Mouse (Mus musculus) hindlimb bud, embryonic 11.5 days (tissue): ENCODE results near the gene Prss45.
"Not testable (repeated sequence)": the region's sequence is repeated elsewhere in the genome, so short reads cannot be mapped to it uniquely, and the experiment has no call there.

Experiments used
- DNase-seq: peaks from one replicate; pipeline ENCODE4 v3.0.0-alpha.2; 2012; ENCODE audit warnings: low read depth, low spot score; ENCODE audit errors: extremely low spot score

Gene Prss45

GRCm38 (mm10) chr9:110834411-110834810, at the start of gene Prss45:
Gene Prss45, plus strand, starts transcription at chr9:110834588.
- no peak for DNase-seq

DNA sequence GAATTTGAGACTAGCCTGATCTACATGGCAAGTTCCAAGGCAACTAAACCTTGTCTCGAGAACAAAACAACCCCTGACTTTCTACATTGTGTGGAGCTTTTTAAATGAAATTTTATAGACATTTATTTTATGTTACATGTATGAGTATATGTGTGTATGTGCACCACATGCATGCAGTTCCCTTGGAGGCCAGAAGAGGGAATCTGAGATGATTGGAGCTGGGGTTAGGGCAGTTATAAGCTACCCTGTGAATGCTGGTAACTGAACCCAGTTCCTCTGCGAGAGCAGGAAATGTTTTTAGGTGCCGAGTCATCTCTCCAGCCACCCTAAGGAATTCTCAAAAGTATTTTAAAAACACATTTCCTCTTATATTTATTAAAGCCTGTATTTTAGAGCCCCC, 46.2 kb upstream of the Prss45 start:
- DNase-seq, result no peak

DNA sequence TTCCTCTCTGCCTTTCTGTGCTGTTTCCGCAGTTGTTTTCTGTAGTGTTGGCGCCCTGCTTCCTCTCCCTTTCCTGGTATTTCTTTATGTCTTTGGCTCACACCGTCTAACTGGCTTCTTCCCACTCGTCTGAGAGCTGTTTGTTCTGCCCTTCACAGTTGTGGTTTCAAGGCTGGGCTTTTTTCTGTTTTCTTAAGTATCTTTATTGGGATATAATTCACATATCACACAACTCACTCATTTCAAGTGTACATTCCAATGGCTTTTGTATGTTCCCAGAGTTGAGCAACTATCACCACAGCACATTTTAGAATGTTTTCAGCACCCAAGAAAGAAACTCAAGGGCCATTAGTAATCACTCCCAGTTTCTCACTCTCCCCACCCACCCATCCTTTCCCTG, 43.9 kb upstream of the Prss45 start:
- no peak for DNase-seq

DNA sequence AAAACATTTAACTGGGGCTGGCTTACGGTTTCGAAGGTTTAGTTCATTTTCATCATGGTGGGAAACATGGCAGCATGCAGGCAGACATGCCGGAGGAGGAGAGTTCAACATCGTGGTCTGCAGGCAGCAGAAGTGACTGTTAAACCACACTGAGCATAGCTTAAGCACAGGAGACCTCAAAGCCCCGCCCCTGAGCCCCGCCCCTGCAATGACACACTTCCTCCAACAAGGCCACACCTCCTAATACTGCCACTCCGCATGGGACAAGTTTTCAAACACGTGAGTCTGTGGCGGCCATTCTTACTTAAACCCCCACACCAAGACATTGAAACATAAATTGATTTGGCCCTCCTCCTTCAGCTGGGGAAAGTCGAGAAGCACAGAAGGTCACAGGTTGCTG, 37.4 kb upstream of the Prss45 start:
- no peak for DNase-seq

- DNase-seq, result no peak
Measured at GRCm38 (mm10) chr9:110797866-110798265, 36.5 kb upstream of the Prss45 start, which contains the start of gene Prss42. Gene Prss42, plus strand, starts transcription at chr9:110798166.

DNA sequence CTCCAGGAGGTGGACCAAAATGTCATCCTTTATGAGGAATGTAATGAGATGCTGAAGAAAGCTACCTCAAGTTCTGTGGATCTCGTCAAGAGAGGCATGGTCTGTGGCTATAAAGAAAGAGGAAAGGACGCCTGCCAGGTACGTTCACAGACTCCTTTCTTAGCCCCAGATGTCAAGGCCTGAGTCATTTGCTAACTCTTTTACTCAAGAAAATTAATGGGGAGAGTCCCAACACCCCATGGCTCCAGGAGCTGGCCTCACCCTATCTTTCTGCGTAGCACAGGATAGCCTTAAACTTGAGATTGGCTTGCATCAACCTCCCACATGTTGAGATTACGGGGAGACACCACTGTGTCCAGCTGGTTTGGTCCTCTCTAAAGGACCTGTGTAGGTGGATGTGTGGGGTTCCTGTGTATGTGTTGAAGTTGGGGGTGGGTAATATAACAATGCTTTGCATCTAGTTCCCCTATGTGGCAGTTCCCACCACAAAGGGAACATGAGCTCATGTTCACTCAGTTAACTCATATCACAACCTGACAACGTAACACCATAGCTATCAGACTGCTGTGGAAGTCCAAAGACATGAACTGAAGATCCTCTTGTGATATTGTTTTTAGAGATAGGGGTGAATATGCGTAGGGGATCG, 33.4 kb upstream of the Prss45 start:
- DNase-seq, result no peak

- DNase-seq, result no peak
Measured at GRCm38 (mm10) chr9:110803294-110803693, 31.1 kb upstream of the Prss45 start.

- no peak for DNase-seq
Measured at GRCm38 (mm10) chr9:110810051-110810450, 24.3 kb upstream of the Prss45 start.

- DNase-seq, result no peak
Measured at GRCm38 (mm10) chr9:110813789-110814188, 20.6 kb upstream of the Prss45 start, which contains the start of gene Prss44. Gene Prss44, plus strand, starts transcription at chr9:110813994.

- not testable (repeated sequence) for DNase-seq
Measured at GRCm38 (mm10) chr9:110820546-110820945, 13.8 kb upstream of the Prss45 start.

GRCm38 (mm10) chr9:110821436-110821835, 13.0 kb upstream of the Prss45 start:
- no peak for DNase-seq

DNA sequence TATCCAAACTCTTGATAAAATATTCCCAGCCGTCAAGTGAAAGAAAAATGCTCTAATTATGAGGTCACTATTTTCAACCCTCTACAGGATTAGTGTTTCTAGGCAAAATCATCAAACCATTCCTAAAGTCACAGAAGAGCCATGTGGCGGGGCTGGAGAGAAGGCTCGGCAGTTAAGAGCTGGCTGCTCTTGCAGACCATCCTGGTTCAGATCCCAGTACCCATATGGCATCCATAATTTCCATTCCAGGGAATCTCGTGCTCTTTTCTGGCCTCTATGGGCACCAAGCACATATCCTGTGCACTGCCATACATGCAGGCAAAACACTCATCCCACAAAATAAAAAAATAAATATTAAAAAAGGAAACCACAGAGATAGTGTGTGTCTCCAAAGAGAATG, 9.0 kb upstream of the Prss45 start:
- no peak for DNase-seq

- DNase-seq, result no peak
Measured at GRCm38 (mm10) chr9:110825832-110826231, 8.6 kb upstream of the Prss45 start.

- no peak for DNase-seq
Measured at GRCm38 (mm10) chr9:110826390-110826789, 8.0 kb upstream of the Prss45 start, which contains the start of gene Prss43. Gene Prss43, plus strand, starts transcription at chr9:110826690.

- DNase-seq, result no peak
Measured at GRCm38 (mm10) chr9:110833021-110833420, 1.4 kb upstream of the Prss45 start.

- DNase-seq, result no peak
Measured at GRCm38 (mm10) chr9:110834961-110835360, 573 bp downstream of the Prss45 start.

DNA sequence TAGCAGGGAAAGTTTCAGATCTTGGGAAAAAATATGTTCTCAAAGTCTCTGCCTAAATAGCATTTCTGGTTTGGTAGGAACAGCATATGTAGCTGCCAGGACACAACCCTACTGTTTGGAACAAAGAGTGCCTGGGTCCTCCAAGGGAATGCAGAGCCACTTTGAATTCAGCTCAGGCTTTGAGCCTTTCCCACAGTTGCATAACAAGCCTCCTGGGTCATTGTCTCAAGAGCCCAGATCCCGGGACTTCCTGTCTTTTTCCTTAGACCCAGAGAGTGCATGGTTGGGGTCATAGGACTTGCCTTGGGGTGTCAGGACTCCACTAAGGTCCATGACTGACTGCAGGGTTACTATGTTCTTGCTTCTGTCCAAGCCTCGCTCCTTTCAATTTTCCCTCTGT, 1.7 kb downstream of the Prss45 start:
- DNase-seq, result no peak

GRCm38 (mm10) chr9:110840905-110841304, 6.5 kb downstream of the Prss45 start:
- DNase-seq, result no peak

DNA sequence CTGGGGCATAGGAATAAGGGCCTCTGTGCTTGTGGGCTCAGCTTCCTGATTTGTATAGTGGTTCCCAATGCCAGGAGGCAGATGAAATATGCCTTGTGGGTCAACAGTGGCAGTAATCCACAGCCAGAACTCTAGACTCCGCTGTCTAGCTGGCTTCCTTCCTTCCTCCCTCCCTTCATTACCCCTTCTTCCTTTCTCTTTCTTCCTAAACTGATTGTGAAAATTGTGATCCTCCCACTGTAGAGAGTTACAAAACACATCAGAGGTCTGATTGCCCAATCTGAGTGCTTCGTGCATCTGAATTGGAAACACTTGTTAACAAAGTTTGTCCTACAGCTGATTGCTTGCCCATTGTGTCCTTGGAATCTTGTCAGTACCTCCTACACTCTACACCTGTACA, 7.0 kb downstream of the Prss45 start:
- no peak for DNase-seq

DNA sequence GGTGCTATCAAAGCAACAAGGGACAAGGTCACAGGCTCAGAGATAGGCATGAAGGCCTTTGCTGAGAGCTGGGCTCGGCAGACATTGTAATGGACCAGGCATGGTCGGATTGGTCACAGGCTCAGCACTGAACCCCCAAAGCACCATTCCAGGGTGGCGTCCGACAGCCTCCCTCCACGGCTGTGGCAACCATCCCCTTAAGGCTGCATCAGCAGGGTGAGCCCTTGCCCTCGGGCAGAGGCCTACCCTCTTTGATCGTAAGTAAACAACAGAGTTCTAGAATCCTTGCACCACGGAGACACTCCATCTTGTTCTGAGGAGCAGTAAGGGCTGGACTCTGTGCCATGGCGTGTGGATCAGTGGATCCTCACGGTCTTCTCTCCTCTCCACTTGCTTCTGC, 9.8 kb downstream of the Prss45 start, which contains the start of gene Prss46:
Gene Prss46, plus strand, starts transcription at position 301 of the 400 bp plus-strand sequence.
- DNase-seq, result no peak

- DNase-seq, result no peak
Measured at GRCm38 (mm10) chr9:110849162-110849561, 14.8 kb downstream of the Prss45 start.

DNA sequence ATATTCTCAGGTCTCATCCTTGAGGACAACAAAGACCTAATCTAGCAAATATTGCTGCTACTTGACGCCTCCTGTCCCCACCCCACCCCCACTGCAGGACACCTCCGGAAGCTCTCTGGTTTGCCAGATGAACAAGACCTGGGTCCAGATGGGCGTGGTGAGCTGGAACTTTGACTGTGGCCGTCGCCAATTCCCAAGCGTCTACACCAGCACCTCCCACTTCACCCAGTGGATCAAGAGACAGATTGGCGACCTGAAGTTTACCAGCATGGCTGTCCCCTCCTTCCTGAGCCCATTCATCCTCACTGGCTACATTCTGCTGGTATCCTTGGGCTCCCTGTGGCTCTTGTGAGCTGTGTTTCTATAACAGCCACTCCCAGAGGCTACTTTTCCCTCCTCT, 21.5 kb downstream of the Prss45 start:
- no peak for DNase-seq

- no peak for DNase-seq
Measured at GRCm38 (mm10) chr9:110856920-110857319, 22.5 kb downstream of the Prss45 start.
